Mouse (Mus musculus): ENCODE measurements around the gene Itgb3bp.

DNA sequence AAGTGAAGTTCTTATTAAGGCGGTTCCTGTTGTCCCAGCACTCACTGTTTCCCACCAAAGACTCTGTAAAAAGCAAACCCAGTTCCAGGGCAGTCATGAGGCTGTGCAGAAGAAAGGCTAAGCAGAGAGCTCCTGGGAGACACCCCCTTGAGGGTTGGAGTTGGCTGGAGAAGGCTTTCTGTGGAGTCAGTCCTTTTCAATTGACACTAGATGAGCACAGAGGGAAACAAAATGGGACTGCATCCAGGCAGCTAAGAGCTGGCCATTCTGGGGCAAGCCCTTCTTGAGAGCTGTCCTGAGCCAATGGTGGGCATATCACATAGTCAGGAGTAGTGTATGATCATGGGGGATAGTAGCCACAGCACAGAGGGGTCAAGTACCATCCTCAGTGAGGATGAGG is 44.3 kb upstream of the Itgb3bp start:
- TF ChIP-seq CTCF (IDR thresholded peaks at IDR 0.05) (no peak), EP300 (IDR thresholded peaks at IDR 0.05) (no peak)

Measured in lung, postnatal 0 days (tissue).